Comparison of ENCODE assay signal across 26 mouse cellular contexts in the genomic region with DNA sequence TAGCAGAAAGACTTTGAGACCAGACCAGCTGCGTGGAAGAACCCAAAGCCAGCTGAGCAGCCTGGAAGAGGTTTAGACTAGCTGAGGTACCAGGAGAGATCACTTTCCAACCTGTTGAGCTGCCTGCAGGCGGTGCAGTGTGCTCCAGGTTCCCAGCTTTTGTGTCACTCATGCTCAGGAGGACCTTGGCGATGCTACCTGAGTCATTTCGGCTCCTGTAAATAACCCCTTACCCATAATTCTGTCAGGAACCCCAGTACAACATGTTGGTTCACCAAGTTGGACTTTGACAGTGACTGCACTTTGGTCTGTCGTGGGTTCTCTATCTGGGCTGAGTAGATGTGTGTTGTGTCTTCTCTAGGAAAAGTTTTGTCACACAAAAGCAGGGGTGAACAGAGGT.
DNase-seq lines count a peak whose midpoint lies in the region; ATAC-seq and TF ChIP-seq lines count a peak whose summit lies in the region.
"Had no signal": no experiment of that assay in that cellular context is flagged by ENCODE, and none has a peak within 500 bp of the region (broad histone marks: within the 10 kb centered on the region; RNA-seq: fewer than 3 reads in every experiment).

No protein-coding gene starts in this region.

- H3K9ac ChIP-seq in liver, adult 2 months (ENCODE audit: low read depth, low read length): peak overlapping the region; percentile 39; the same call in 1 of the 2 replicates
- no peak overlapping the region for H3K9ac ChIP-seq in limb, embryonic 13.5 days
- H3K9ac ChIP-seq: embryonic facial prominence, embryonic 15.5 days; forebrain, postnatal 0 days; heart, embryonic 12.5 days; liver, embryonic 15.5 days; lung, embryonic 15.5 days; midbrain, embryonic 15.5 days; neural tube, embryonic 12.5 days had no signal

- peaks cover 9% of the 10 kb centered on the region for H3K9me3 ChIP-seq in limb, embryonic 13.5 days
- H3K9me3 ChIP-seq: embryonic facial prominence, embryonic 15.5 days; liver, embryonic 15.5 days; midbrain, embryonic 15.5 days; neural tube, embryonic 12.5 days had no signal

- H3K4me3 ChIP-seq in liver, adult 2 months (ENCODE audit: insufficient read depth, low read depth, low read length): no peak overlapping the region
- no peak overlapping the region for H3K4me3 ChIP-seq in limb, embryonic 13.5 days
- H3K4me3 ChIP-seq: embryonic facial prominence, embryonic 15.5 days; heart, embryonic 12.5 days; hindbrain, embryonic 10.5 days; liver, embryonic 15.5 days; lung, embryonic 15.5 days; midbrain, embryonic 15.5 days; neural tube, embryonic 12.5 days had no signal

- ATAC-seq in limb, embryonic 13.5 days (ENCODE audit: low FRiP score, low read depth): no peak
- ATAC-seq in frontal cortex, adult (ENCODE audit: low TSS enrichment): no peak
- ATAC-seq: forebrain, postnatal 0 days; hindbrain, postnatal 0 days; midbrain, embryonic 15.5 days had no signal

- DNase-seq in heart, adult 11 months: peak; percentile 64
- no peak for DNase-seq in heart, adult 9 months (ENCODE audit: low spot score in 2 of 2)
- DNase-seq in liver, adult 2 months (ENCODE audit: extremely low read depth, low read depth, low spot score): peak; percentile 59
- DNase-seq in liver: no peak
- DNase-seq in adrenal gland, postnatal 4 days (ENCODE audit: low spot score in 2 of 2): no peak
- no peak for DNase-seq in thymus, adult 18-20 months
- DNase-seq: adrenal gland, postnatal 10 days; cerebellum, adult 8-10 months; cerebellum, postnatal 36 days; forebrain, postnatal 0 days; gastrocnemius, postnatal 36 days; heart, postnatal 10 days; kidney, adult 18-20 months; left cerebral cortex, postnatal 4 days; lung, postnatal 4 days; right cerebral cortex, postnatal 14 days had no signal

- H3K27ac ChIP-seq in liver, adult 2 months (replicated peaks; ENCODE audit: insufficient read depth, low read depth, low read length): peak overlapping the region; percentile 85
- H3K27ac ChIP-seq in limb, embryonic 13.5 days: peak overlapping the region; percentile 15; the same call in 1 of the 2 replicates
- H3K27ac ChIP-seq: embryonic facial prominence, embryonic 15.5 days; hindbrain, embryonic 10.5 days; hindbrain, postnatal 0 days; liver, embryonic 15.5 days; lung, embryonic 15.5 days; midbrain, embryonic 15.5 days; neural tube, embryonic 12.5 days had no signal

- no peak for TF ChIP-seq POLR2A in liver, adult 2 months (IDR thresholded peaks at IDR 0.05; ENCODE audit: extremely low read depth, insufficient read depth, low read length)

- H3K27me3 ChIP-seq in liver, adult 2 months (ENCODE audit: control insufficient read depth, insufficient read depth, low read length): no peaks in the 10 kb centered on the region
- H3K27me3 ChIP-seq in limb, embryonic 13.5 days: no peaks in the 10 kb centered on the region
- H3K27me3 ChIP-seq: embryonic facial prominence, embryonic 15.5 days; heart, embryonic 12.5 days; liver, embryonic 15.5 days; lung, embryonic 15.5 days; midbrain, embryonic 15.5 days; neural tube, embryonic 12.5 days had no signal

- no peaks in the 10 kb centered on the region for H3K79me2 ChIP-seq in liver, adult 2 months (ENCODE audit: control insufficient read depth, insufficient read depth, low read length)

- TF ChIP-seq CTCF in liver, adult 2 months (IDR thresholded peaks at IDR 0.05; ENCODE audit: low read depth, low read length): no peak

- peaks cover 7% of the 10 kb centered on the region; the same call in 1 of the 2 replicates for H3K4me1 ChIP-seq in liver, adult 2 months (ENCODE audit: control insufficient read depth, insufficient read depth, low read length)
- H3K4me1 ChIP-seq in limb, embryonic 13.5 days: peaks cover 38% of the 10 kb centered on the region
- H3K4me1 ChIP-seq: liver, embryonic 15.5 days; neural tube, embryonic 12.5 days had no signal

- WGBS in liver, adult 2 months: 28% methylated on average over 5 of the region's 5 CpGs
- 80% methylated on average over 5 of the region's 5 CpGs for WGBS in limb, embryonic 13.5 days

- H3K36me3 ChIP-seq in liver, adult 2 months (ENCODE audit: control insufficient read depth, insufficient read depth, low read length): no peaks in the 10 kb centered on the region
- H3K36me3 ChIP-seq in limb, embryonic 13.5 days: no peaks in the 10 kb centered on the region
- H3K36me3 ChIP-seq: embryonic facial prominence, embryonic 15.5 days; heart, embryonic 12.5 days; hindbrain, embryonic 10.5 days; liver, embryonic 15.5 days; lung, embryonic 15.5 days; midbrain, embryonic 15.5 days; neural tube, embryonic 12.5 days had no signal

- no peak overlapping the region for H3K4me2 ChIP-seq in limb, embryonic 13.5 days (replicated peaks)
- H3K4me2 ChIP-seq: embryonic facial prominence, embryonic 15.5 days; heart, embryonic 12.5 days; liver, embryonic 15.5 days; lung, embryonic 15.5 days; midbrain, embryonic 15.5 days; neural tube, embryonic 12.5 days had no signal

Comparison
In these comparisons a context has a peak if more than half of its experiments do, and no peak if none do; other contexts are left out.
1. DNase-seq: peak in heart, adult 11 months (single experiment) and liver, adult 2 months (single experiment); none in heart, adult 9 months (0 of 2), liver (single experiment), adrenal gland, postnatal 4 days (0 of 2) and thymus, adult 18-20 months (0 of 2).